Mouse (Mus musculus): ENCODE results near the gene Ndufaf4.
"Not testable (repeated sequence)": the region's sequence is repeated elsewhere in the genome, so short reads cannot be mapped to it uniquely, and the experiment has no call there.

Ndufaf4 gene

DNA sequence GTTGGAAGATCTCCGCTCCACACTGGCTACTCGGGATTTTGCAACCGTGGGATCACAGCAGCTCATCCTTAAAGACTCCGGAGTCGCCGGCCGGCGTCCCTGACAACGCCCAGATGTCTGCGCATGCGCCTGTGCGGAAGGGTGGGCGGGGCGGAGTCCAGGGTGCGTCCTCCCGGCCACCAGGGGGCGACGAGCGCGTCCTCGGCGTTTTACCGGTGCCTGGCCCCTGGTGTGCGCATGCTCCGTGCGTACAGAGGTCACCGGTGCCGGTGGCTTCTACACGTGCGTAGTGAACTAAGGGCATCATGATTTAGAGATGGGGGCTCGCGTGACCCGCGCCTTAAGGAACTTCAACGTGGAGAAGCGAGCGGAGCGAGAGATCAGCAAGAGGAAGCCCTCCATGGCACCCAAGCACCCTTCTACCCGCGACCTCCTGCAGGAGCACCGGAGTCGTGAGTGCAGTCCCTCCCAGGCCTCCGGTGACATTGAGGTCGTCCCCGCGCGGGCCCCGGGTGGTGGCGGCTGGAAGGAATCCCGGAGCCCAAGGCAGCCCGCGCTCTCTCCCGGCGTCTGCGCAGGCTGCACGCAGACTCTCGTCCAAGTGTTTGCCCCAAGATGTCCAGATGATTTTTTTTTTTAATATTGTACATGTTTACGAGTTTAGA, at the start of gene Ndufaf4:
TSS of gene Ndufaf4 (plus strand) at position 233 of the 665 bp plus-strand sequence.
- peak; percentile 81 for DNase-seq (ENCODE audit: low read depth, low spot score)

- peak; percentile 65 for DNase-seq (ENCODE audit: low read depth, low spot score)
Measured at GRCm38 (mm10) chr4:24850401-24851325, 47.2 kb upstream of the Ndufaf4 start, which contains the start of gene Klhl32. Klhl32 (minus strand) TSS chr4:24851124.

DNA sequence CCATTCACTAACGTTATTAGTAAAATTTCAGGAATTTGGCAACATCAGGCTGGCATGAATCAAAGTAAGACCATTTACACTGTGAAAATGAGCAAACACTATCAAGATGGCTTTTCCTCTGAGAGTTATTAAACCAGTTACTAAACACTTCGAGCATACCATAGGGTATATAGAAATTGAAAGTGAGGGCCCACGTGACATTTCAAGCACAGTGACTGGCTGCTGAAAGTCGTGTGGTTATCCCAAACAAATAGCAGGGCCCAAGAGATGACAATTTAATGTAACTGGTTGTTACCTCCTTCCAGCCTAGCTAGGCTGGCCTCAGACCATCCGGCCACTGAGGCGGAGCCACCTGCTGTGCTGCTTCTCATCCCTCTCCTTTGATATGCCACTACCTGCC, 32.2 kb upstream of the Ndufaf4 start:
- no peak for DNase-seq (ENCODE audit: low read depth, low spot score)

DNA sequence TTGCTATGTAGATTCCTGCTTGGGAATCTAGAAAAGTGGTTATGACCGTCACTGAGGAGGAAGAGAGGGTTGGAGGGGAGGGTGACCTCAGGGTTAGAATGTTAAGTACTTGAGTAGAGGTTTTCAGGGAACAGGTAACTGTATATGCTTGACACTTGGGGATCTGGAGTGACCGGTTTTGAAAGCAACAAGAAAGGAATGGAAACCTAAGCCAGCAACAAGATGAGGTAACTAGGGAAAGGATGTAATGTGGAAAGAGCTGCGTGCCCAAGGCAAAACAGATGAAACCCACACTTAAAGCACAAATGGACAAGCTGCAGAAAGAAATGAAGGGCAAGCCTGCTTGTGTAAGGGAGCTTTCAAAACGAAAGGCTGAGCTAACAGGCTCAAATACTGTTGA, 28.7 kb upstream of the Ndufaf4 start:
- no peak for DNase-seq (ENCODE audit: low read depth, low spot score)

- not testable (repeated sequence) for DNase-seq (ENCODE audit: low read depth, low spot score)
Measured at GRCm38 (mm10) chr4:24889386-24889785, 8.5 kb upstream of the Ndufaf4 start.

DNA sequence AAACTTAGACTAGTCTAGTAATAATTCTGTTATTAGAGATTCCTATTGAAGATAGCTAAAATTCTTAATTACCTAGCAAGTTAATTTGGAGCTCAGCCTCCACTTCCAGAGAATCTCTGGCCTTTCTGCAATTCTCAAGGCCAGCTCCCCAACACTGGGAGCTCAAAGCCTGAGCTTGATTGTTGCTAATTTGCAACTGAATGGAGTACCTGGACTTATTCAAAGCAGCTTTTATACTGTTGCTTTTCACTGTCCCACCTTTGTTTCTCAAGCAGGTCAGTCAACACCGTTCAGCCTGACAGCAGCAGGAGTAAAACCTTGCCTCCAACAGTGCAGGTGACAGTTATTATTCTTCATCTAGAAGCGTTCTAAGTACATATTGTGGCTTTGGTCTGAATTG, 5.6 kb upstream of the Ndufaf4 start:
- not testable (repeated sequence) for DNase-seq (ENCODE audit: low read depth, low spot score)

DNA sequence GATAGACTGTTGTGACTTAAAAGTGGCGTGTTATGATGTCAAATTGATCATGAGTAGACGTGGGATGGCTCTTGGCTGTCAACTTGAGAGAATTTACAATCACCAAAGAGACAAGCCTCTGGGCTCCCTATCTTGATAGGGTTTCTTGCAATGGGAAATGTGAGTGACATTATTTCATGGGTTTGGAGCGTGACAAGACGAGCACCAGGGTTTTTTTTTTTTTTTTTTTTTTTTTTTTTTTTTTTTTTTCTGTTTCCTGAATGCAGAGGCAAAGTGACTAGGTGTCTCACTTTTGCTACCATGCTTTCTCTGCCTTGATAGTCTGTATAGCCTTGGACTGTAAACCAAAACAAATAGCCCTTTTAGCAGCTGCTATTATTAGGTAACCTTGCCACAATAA, 3.3 kb upstream of the Ndufaf4 start:
- DNase-seq (ENCODE audit: low read depth, low spot score) = no peak

- DNase-seq (ENCODE audit: low read depth, low spot score) = no peak
Measured at GRCm38 (mm10) chr4:24896829-24897228, 1.1 kb upstream of the Ndufaf4 start.

- no peak for DNase-seq (ENCODE audit: low read depth, low spot score)
Measured at GRCm38 (mm10) chr4:24897351-24897750, 532 bp upstream of the Ndufaf4 start.

- no peak for DNase-seq (ENCODE audit: low read depth, low spot score)
Measured at GRCm38 (mm10) chr4:24898636-24899035, 753 bp downstream of the Ndufaf4 start.

DNA sequence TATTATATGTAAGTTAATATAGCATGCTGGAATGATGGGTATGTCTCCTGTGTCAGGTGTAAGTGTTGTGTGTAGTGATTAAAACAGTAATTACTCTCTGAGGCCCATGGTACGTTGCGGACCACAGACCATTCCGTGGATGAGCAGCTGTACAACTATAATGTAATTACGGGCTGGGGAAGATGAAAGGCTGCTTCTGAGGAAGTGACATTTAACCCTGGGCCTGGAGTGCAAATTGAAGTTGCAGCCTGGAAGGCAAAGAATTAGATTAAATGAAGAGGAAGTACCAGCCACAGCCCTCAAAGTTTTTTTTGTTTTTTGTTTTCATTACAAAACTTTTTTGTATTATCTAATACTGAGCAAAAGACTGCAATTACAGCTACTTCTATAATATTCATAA, 1.3 kb downstream of the Ndufaf4 start:
- DNase-seq (ENCODE audit: low read depth, low spot score) = no peak

DNA sequence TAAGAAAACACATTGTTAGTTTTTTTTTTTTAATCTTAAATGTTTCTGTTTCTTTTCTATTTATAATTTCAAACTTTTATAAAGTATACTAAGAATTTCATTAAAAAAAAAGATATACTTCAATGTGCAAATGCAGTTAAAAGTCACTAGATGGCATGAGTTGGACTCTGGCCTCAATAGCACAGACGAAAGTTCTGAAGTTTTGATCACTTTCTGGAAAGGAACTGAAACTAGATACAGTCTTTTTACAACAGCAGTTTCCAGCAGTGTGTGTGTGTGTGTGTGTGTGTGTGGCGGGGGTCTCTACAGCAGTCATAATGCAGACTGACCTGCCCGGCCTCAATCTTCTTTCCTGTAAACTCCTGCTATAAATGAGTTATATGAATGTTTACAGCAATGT, 9.9 kb downstream of the Ndufaf4 start:
- no peak for DNase-seq (ENCODE audit: low read depth, low spot score)

GRCm38 (mm10) chr4:24915631-24916030, 17.7 kb downstream of the Ndufaf4 start:
- no peak for DNase-seq (ENCODE audit: low read depth, low spot score)

DNA sequence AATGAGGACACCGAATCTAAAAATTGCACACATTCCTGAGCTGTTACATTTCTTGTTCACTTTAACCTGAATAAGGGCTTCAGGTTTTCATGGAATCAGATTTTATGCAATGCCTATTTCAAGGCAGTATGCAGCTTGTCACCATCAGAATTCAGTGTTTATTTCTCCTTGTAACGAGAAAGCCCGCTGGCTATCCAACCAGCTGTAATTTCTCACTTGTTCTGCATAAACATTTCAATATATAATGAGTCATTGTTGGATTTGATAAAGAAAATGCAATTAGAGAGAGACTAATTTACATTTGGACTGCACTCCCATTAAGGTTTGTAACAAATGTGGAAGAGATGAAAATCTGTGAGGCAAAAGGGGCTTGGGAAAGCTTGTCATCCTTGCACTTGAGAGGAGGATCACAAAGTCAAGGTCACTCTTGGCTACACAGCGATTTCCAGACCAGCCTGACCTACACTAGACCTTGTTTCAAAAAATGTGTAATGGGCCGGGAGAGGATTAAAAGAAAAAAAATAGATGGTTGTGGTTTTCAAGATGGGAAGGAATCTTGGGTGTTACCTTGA, 22.2 kb downstream of the Ndufaf4 start:
- no peak for DNase-seq (ENCODE audit: low read depth, low spot score)

DNA sequence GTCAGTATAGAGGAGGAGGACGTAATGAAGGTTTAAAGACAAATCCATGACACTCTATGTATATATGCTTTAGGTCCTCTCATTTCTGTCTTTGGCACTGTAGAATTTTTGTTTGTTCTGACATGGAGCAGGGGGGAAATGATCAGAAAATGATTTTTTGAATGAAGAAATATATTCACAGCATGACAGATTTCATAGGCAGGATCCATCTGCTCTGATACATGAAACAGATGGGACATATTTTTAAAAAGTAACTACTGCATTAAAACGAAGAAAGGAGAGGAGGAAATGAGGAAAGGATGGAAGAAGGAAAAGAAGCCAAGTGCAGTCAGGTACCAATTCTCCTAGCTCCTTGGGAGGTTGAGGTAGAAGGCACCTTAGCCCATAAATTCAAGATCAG, 26.8 kb downstream of the Ndufaf4 start:
- DNase-seq (ENCODE audit: low read depth, low spot score) = no peak

DNA sequence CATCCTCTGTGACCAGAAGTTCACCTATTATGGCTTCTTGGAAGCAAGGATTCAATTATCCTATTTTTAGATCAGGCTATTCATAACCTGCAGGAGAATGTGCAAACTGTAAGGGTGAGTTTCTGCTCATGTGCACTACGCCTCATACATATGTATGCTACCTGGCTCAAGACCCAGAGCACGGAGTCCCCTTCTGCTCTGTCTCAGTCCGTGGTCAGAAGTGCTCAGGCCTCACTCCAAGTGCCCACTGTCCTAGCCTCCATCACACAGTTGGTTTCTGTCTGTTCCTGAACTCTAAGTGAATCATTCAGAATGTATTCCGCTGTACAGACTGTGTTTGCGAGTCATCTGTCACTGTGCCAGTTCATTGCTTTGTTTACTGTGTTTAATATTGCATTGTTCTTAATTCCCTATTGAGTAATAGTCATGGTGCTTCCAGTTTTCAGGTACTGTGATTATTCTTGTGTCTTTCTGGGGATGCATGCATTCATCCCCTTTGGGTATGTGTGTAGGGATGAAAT, 30.4 kb downstream of the Ndufaf4 start:
- no peak for DNase-seq (ENCODE audit: low read depth, low spot score)

DNA sequence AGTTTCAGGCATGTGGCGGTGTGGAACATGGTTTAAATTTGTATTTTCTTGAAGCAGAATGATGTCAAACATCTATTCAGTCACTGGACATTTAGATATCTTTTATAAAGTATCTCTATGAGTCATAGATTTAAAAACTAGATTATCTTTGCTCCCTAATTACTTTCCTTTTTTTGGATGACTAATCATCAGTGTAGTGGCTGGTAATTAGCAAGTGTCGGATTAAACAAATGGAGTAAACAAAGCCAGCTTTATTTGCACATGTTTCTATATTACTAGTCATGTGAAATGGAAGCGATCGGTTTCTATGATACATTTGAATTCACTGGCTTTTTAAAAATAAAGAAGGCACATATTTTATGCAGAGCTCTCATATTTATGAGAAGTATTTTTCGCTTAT, 31.0 kb downstream of the Ndufaf4 start:
- DNase-seq (ENCODE audit: low read depth, low spot score) = no peak

DNA sequence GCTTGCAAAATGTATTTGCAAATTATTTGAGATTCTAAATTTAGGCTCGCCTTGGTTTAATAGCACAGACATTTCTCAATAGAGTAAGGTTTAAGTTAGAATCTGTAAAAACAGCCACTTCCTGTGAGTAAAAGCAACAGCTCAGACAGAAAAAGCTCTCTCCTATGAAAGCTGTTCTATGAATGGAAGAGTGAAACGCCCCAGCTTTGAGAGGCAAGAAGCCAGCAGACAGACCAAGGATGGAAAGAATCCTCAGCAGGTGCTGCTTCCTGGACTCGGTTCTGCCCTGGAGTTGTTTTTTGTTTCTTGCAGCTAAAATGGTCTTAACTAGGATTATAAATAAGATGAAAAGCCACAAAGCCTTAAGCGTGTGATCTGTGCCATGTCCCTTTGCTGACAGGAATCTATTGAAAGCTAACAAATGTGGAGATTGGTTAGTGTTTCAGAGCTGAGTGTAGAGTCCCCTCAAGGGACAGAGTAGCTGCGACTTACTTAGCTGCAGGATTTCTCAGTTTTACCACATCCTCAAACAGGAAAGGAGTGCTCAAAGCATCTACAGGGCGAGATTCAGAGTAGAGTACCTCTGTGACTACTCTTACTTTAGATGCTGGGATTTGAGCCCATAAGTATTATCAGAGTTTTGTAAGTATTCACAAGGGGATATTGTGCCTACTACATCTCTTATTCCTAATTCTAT, 45.0 kb downstream of the Ndufaf4 start:
- DNase-seq (ENCODE audit: low read depth, low spot score) = no peak

Data from WW6 (cell line).